Mouse (Mus musculus) ovary, adult 18-20 months (tissue): Measurements from ENCODE around the gene Taok3.

Experiments
- DNase-seq: peaks from one replicate; pipeline ENCODE4 v3.0.0; 2022; ENCODE audit warnings: low spot score, mixed read lengths

The Taok3 gene

DNA sequence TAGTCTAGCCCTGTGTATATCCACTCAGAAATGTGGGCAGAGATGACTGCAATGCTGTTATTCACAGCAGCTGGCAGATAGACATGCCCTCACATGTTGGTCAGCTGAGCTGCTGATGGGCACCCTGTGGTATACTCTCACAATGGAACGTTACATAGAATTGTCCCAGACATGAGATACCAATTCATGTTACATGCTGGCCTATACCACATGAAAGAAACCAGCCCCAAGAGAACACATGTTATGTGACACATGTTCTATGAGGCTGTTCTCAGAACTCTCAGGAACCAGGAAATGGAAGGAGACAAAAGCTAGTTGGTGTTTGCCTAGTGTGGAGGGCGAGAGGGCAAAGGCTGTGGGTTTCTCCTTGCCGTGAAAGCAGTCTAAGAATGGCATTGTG is 62.5 kb downstream of the Taok3 start:
- DNase-seq: no peak

DNA sequence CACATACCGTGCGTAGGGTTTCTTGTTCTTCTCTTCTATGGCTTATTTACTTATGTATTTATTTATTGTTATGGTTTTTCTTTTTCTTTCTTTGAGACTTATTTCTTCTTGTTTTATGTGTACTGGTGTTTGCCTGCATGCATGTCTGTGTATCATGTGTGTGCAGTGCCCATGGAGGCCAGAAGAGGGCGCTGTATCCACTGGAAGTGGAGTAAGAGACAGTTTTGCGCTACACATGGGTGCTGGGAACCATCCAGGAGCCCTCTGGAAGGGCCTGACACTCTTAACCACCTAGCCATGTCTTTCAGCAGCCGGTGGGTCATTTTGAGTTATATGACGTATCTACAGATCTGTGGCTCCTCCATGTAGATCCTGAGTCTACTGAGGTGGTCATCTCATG is 64.9 kb downstream of the Taok3 start:
- DNase-seq: no peak

DNA sequence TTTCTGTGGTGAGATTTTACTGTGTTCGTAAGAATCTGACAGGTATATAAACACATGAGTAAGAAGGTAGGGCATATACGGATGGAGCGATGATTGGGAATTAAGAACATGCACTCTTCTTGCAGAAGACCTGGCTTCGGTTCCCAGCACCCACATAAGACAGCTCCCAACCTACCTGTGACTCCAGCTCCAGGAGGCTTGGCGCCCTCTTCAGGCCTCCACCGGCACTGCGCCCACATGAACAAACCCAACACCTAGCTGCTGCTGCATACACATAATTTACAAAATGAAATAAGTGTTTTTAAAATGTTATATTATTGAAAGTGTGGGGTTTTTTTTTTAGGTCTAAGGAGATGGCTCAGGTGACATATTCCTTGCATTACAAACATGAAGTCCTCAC is 65.7 kb downstream of the Taok3 start:
- no peak for DNase-seq

DNA sequence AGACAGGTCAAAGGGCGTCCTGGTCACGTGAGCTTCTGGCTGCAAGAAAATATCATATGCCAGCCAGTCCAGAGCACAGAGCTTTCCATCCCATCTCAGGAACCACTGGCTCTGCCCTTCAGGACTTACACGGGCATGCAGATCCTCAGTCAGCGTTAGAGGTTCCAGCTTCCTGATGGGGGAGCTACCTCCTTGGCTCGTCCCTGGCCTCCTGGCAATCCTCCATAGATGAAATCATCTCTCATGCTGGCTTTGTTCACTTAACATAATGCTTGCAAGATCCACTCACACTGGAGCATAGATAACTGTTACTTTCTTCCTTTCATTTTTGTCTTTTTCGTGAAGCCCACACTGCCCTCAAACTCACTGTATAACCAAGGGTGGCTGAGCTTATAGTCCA is 72.1 kb downstream of the Taok3 start:
- no peak for DNase-seq

DNA sequence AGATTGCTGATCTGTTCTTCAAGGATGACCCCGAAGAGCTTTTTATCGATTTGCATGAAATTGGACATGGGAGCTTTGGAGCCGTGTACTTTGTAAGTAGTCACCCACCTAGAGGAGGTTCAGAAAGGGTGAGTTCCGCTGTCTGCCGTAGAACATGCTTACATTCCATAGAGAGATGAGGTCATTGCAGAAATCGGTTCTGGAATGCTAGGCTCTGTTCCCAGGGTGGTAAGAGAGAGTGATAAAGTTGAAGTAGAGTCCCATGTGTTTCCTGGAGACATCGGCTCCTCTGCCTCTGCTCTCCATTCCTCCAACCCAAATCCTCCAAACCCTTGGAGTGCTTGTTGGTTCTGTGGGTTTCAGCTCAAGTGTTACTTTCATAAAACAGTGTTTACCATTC is 73.8 kb downstream of the Taok3 start:
- no peak for DNase-seq

DNA sequence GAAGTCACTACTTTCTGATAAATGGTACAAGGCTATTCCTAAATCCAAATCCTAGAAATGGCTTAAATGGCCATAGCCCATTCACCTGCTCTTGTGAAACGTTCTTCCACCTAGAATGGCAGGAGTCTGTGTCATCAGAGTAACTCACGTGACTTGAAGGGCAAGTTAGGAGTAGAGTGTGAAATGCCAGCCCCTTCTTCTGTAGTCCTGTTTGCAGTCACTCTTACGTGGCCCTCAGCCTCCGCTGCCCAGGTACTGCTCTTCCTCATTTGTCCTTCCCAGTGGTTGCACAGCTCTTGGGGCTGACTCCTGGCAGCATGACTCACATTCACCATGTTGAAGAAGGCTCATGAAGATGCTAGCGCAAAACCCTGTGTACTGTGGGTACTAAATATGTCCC is 74.7 kb downstream of the Taok3 start:
- DNase-seq: no peak

DNA sequence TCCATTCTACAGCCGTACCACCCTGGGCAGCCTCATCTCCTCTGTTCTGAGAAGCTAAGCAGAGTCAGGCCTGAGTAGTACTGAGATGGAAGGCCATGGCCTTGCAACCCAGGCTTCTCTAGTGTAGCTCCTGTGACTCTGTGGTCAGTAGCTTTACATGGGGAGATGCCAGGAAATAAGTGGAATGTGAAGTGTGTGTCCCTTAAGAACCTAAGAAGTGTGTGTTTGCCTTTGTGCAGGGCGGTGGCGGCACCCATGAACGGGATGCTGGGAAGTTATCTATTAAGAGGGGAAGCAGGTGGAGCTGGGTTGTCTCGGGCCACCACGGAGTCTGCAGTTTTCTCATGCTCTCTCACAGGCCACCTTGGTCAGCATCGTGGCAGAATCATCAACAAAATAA is 76.6 kb downstream of the Taok3 start:
- no peak for DNase-seq

DNA sequence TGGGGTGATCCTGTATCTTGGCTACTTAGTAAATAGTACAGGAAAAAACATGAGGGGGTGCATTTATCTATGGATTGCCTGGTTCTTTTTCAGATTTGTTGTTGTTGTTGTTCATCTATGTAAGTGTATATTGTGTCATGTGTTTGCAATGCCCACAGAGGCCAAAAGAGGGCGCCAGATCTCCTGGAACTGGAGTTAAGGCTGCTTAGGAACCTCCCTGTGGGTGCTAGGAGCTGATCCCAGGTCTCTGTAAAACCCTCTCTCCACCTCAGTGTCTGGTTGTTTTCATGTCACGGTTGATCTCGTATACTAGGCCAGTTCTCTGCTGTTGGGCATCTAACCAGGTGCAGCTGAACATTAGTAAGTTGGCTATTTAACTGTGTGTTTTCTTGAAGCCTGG is 78.5 kb downstream of the Taok3 start:
- no peak for DNase-seq

DNA sequence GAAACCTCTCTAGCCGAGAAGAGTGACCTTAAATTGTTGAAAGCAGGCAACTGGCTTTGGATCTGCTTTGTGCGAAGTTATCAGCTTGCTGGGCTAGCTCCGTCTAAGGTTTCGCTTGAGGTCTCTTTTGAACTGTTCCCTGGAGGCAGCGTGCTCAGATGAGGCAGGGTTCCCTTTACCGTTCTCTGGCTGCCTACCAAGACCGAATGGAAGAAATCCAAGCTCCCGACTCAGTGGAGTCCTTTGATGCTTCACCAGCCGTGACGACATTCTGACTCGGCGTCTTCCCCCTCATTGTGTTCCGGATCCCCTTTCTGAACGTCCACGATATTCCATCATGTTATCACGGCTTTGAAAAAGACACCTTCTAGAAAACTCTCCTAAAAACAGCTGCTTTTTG is 87.4 kb downstream of the Taok3 start:
- DNase-seq: peak; percentile 15

DNA sequence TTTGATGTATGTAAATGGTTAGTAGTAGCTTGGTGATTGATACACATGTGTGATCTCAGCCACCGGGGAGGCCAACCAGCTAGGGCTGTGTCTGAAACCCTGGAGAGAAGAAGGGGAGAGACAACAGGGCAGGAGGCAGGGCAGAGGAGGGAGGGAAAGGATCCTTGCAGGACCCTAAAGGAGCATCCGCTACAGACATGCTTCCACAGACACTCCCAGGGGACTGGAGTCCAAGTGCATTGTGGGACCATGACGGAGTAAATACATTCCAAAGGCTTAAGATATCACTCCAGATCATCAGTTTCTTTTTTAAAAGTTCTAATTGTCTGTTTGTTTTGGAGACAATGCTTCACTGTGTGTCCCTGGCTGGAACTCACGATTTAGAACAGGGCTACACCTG is 94.1 kb downstream of the Taok3 start:
- no peak for DNase-seq

DNA sequence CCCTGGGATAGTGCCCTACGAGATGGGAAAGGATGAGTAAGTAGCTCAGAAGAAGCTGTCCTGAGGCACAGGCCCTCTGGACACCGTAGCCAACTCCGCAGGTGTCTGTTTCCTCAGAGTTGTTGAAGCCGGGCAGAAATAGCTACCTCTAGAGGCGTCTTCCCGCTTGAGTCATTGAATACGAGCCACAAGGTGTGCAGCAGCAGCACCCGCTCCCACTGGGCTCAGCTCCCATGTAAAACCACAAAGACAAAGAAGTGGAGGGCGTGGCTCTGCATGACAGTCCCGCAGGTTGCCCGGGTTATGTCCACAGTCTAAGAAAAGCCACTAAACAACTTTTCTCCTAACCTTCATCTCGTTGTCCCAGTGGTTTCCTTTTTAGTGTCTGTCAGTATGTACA is 111.1 kb downstream of the Taok3 start:
- DNase-seq: no peak

DNA sequence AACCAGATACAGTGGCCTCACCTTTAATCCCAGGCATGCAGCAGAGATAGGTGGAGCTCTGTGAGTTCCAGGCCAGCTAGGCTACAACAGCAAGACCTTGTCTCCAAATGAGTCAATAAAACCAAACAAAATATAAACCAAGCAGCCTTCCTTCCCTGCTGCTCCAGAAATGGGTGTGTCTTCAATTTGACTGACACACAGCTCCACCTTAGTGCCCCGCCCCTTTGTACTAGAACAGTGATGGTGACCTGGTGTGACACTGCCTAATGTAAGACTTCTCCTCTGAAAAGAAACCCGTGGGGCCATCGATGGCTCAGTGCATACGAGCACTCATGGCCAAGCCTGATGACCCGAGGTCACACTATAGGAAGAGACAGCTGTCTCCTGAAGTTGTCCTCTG is 116.6 kb downstream of the Taok3 start:
- DNase-seq: no peak

DNA sequence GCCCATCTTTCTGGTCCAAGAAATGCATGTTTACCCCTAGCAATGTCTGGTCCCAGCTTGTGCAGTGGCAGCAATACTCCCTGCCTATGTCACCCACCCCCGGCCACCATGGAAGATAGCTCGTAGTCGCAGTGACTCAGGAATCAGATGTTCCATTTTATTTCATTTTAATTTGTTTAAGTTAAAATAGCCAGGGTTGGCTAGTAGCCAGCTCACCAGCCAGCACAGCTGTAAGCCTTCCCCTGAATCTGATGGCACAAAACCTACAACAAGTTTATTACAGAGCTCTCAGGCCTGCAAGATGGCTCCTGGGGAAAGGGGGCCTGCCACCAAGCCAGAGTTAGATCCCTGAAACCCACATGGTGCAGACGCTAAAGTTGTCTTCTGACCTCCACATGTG is 119.2 kb downstream of the Taok3 start:
- DNase-seq: no peak

DNA sequence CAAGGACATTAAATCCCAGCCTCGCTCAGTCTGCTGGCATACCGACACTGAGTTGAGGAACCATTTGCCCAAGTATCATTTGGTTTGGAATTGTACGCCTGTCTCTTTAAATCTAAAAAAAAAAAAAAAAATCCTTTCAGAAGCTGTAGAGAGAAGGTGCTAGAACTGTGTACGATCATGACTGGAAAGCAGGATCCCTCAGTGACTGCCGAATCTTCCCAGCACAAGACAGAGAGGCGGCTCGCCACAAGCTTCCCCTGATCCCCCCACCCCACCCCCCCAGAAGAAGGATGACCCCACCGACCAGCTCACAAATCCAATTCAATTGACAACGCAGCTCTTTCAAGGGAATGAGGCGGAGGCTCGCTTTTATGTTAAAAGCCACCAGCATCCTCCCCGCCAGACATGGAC is 120.4 kb downstream of the Taok3 start:
- DNase-seq: no peak

DNA sequence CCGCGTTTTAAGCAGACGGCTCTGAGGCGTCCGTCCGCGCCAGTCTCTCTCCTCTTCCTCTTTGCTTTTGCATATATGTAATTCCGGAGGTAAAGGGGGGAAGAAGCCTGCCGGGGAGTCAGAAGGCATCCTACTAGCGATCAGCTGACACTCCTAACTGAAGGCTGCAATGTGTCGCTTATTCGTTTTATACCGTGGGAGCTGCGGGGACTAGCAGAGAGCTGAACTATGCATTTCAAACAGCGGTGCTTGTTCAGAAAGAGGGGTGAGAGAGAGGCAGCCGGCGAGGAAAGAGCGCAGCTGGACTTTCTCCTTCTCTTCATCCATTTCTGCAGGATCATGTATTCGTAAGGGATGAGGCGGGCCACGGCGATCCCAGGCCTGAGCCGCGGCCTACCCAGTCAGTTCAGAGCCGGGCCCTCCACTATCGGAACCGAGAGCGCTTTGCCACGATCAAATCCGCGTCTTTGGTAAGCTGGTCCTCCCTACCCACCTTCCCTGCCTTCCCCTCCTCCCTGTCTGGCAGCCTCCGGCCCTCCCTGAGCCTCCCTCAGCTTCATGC is 120.9 kb downstream of the Taok3 start:
- no peak for DNase-seq

DNA sequence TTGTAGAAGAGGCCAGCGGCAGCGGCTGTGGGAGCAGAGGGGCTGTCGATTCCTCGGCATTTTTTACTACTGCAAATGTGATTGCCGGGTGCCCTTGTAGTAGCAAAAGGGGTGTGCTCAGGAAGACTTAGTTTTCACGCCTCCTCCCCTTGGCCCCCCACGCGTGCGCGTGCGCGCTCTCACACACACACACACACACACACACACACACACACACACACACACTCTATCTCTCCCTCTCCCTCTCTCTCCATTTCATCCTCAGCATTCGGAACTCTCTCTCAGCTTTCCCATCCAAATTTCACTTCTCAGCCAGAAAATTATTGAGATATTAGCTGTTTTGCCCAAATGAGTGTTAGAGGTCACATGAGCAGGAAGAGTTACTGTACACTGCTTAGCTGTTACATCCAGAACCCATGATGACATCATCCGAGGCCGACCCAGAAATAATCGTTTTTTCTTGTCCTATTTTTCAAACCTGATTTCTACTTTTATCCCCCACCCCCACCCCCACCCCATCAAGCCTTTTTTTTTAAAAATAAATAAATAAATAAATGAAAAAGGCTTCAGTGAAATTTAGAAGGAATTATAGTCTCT is 122.1 kb downstream of the Taok3 start:
- no peak for DNase-seq

DNA sequence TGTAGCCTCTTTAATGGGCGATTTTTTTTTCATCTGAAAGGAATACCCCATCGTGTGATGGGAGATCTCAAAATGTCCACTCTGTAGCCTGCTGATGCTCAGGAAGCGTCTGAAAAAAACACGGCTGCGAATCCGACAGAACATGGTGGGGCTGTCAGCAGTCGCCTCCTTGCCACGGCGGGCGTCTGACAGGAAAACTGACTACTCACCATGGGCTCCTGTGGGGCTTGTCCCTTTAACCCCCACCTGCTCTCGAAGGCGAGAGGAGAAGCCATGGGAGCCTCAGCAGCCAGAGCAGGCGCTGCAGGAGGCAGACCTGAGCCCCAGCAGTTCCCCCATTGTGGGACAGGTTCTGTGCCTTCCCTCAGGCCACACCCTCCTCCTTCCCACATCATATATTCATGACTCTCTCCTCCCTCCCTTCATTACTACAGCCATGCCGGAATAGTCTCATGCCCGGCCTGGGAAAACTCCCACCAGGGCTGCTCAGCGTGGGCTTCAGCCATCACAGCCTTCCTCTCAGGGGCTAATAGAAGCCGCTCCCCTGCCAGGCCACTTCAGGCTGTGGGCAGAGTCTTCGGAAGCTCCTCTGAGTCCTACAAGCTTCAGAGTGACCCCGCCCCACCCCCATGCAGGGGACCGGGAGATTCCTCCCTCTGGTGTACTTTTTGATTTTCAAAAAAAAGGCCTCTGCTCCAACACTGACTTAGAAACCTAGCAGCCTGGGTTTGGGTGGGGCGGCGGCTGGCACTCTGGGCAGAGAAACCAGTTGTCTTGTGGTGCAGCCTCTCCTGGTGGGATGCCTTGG is 122.9 kb downstream of the Taok3 start:
- no peak for DNase-seq

DNA sequence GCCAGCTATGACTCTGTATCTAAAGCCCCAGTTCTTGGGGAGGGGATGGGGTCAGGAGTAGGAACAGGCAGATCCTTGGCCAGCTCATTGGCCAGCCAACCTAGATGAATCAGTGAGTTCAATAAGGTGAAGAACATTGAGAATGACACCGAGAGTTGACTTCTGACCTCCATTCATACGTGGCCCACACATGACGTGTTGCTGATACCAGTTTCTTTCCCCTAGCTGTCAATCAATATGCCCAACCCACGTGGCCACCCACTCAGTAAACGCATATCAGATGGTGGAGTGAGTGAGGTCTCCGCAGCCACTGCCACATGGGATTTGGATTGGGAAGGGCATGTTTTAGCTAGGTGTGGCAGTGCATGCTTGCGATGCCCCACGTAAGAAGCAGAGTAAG is 125.2 kb downstream of the Taok3 start:
- DNase-seq: no peak

DNA sequence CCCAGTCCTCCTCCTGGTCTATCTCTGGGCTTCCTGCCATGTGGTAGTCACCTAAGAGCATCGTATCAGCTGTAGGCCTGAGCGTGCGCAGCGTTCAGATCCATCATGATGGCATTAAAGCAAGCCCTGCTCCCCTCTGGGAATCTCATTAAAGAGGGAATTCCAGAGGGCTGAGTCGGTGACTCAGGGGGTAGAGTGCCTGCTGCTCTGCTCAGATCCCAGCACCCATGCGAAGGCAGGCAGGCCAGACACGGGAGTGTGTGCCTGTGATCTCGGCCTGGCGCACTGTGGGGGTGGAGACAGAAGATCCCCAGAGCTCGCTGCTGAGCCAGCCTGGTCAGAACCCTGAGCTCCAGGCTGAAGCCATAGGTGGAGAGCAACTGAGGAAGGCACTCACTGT is 128.4 kb downstream of the Taok3 start:
- DNase-seq: no peak

DNA sequence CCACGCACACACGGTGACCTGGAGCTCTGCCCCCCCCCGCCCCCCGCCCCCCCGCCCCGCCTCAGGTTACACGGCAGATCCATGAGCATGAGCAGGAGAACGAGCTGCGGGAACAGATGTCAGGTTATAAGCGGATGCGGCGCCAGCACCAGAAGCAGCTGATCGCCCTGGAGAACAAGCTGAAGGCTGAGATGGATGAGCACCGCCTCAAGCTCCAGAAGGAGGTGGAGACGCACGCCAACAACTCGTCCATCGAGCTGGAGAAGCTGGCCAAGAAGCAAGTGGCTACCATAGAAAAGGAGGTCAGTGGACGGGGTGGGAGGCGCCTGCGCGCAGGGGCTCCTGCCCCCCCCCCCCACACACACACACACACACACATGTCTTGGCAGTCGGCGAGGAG is 130.9 kb downstream of the Taok3 start:
- no peak for DNase-seq

DNA sequence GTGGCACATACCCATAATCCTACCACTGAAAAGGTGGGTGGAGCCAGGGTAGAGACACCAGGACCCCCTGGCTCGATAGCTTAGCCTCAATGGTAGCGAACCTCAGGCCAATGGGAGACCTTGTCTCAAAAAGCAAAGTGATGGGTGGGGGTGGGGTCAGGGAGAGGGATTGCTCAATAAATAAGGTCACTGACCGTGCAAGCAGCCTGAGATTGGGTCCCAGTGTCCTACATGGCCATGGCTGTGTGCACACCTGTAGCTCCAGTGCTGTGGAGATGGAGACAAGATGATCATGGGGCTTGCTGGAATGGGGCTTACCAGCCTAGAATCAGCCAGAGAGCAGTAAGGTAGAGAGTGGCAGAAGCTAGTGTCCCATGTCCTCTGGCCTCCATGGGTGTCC is 131.8 kb downstream of the Taok3 start:
- no peak for DNase-seq

DNA sequence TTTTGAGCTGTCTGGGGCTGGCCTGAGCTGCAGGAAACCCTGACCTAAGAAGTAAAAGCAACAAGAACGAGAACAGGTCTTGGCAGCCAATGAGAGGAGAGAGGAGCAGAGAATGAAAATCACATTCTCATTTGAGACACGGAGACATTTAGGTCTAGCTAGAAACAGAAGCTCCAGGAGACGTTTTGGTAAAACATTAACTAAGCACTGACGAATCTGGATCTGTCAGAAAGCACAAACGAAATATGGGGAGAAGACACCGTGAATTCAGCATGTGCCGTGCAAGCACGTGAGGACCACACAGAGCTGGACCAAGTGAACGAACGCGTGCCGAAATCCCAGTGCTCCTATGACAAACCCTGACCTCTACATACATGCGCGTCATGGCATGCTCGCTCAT is 138.3 kb downstream of the Taok3 start:
- no peak for DNase-seq

DNA sequence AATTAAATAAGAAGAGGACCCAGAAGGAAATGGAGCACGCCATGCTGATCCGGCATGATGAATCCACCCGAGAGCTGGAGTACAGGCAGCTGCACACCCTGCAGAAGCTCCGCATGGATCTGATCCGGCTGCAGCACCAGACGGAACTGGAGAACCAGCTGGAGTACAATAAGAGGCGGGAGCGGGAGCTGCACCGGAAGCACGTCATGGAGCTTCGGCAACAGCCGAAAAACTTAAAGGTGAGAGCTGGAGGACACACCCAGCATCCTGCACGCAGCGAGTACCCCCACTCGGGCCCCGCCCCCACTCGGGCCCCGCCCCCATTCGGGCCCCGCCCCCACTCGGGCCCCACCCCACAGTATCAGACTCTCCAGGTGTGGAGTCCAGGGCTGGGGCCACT is 143.6 kb downstream of the Taok3 start:
- no peak for DNase-seq

DNA sequence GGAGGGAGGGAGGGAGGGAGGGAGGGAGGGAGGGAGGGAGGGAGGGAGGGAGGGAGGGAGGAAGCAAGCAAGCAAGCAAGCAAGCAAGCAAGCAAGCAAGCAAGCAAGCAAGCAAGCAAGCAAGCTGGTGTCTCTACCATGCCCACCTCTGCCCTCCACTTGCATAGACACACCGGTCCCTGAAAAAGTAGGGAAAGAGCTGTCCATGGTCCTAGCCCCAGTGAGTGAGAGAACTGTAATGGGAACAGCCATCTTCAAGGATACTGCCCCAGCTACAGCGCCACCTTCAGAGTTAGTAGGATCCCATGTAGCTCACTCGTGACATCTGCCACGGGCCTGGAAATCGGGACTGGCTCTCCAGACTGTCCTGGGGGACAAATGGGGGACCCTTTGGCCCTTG is 144.8 kb downstream of the Taok3 start:
- DNase-seq: no peak
